In the genomic region with DNA sequence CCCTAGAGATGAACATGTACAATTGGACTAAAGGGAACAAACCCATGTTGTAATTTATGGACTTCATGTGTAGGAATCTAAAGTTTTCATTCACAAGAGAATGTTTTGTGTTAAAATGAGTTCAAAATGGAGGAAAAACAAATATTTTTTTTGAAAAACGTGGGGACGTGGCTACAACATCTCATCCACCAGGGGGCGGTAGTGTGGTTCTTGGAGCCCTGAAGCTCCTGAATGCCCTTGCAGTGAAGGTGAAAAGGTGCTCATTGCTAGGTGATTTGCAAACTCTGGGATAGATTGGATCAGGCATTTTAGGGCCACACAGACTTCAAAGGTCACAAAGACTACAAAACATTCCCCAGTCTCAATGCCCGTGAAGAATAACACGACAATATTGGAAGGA, we compare ENCODE assay signal across 8 mouse cellular contexts.
A peak's percentile ranks its signal among the peaks of the same experiment; 100 is the strongest.
DNase-seq lines count a peak whose midpoint lies in the region; ATAC-seq and TF ChIP-seq lines count a peak whose summit lies in the region.

No protein-coding gene starts in this region.

- no peaks in the 10 kb centered on the region for H3K36me3 ChIP-seq in intestine, postnatal 0 days (ENCODE audit: control insufficient read depth, insufficient read depth)
- H3K36me3 ChIP-seq in intestine, embryonic 15.5 days, result no peaks in the 10 kb centered on the region
- H3K36me3 ChIP-seq in MEL (ENCODE audit: control insufficient read depth in 1 of 2, insufficient read depth in 2 of 2, low read length in 2 of 2), result no peaks in the 10 kb centered on the region
- H3K36me3 ChIP-seq in embryonic facial prominence, embryonic 10.5 days (replicated peaks), result no peaks in the 10 kb centered on the region

- no peak for TF ChIP-seq POLR2A in MEL (IDR thresholded peaks at IDR 0.05; ENCODE audit: control insufficient read depth in 1 of 2, insufficient read depth in 1 of 2, low read depth in 1 of 2, low read length in 2 of 2, poor library complexity in 1 of 2)
- TF ChIP-seq POLR2A in bone marrow, adult 2 months (IDR thresholded peaks at IDR 0.05; ENCODE audit: borderline replicate concordance, control insufficient read depth, low read depth, low read length), result no peak

- no peak overlapping the region for H3K4me3 ChIP-seq in intestine, postnatal 0 days (ENCODE audit: low read depth, low read length)
- H3K4me3 ChIP-seq in intestine, embryonic 15.5 days (replicated peaks), result no peak overlapping the region
- no peak overlapping the region for H3K4me3 ChIP-seq in MEL (ENCODE audit: control insufficient read depth in 1 of 2, insufficient read depth in 1 of 2, low read depth in 2 of 2, low read length in 2 of 2)
- no peak overlapping the region for H3K4me3 ChIP-seq in bone marrow, adult 2 months (replicated peaks; ENCODE audit: control insufficient read depth, low read depth, low read length)
- no peak overlapping the region for H3K4me3 ChIP-seq in embryonic facial prominence, embryonic 10.5 days

- H3K9me3 ChIP-seq in intestine, postnatal 0 days (ENCODE audit: control insufficient read depth), result no peaks in the 10 kb centered on the region
- H3K9me3 ChIP-seq in intestine, embryonic 15.5 days, result no peaks in the 10 kb centered on the region
- H3K9me3 ChIP-seq in MEL (replicated peaks; ENCODE audit: insufficient read depth, low read length), result no peaks in the 10 kb centered on the region
- no peaks in the 10 kb centered on the region for H3K9me3 ChIP-seq in embryonic facial prominence, embryonic 10.5 days

- H3K27ac ChIP-seq in intestine, postnatal 0 days (ENCODE audit: low read depth, low read length), result no peak overlapping the region
- no peak overlapping the region for H3K27ac ChIP-seq in intestine, embryonic 15.5 days
- H3K27ac ChIP-seq in MEL (ENCODE audit: control insufficient read depth, low read depth, low read length), result no peak overlapping the region
- no peak overlapping the region for H3K27ac ChIP-seq in bone marrow, adult 2 months (ENCODE audit: control insufficient read depth, insufficient read depth, low read depth, low read length, poor library complexity)
- H3K27ac ChIP-seq in embryonic facial prominence, embryonic 10.5 days (replicated peaks), result no peak overlapping the region

- TF ChIP-seq RAD21 in MEL (IDR thresholded peaks at IDR 0.05; ENCODE audit: low read depth, low read length), result peak; percentile 38

- H3K79me2 ChIP-seq in MEL (ENCODE audit: control insufficient read depth, insufficient read depth, low read length, poor library complexity), result no peaks in the 10 kb centered on the region

- H3K27me3 ChIP-seq in intestine, postnatal 0 days (replicated peaks; ENCODE audit: control insufficient read depth, insufficient read depth, low read length), result no peaks in the 10 kb centered on the region
- H3K27me3 ChIP-seq in intestine, embryonic 15.5 days (replicated peaks), result no peaks in the 10 kb centered on the region
- no peaks in the 10 kb centered on the region; a peak in 1 of 4 replicates for H3K27me3 ChIP-seq in MEL (ENCODE audit: control insufficient read depth in 1 of 2, insufficient read depth in 2 of 2, low read length in 2 of 2)
- no peaks in the 10 kb centered on the region for H3K27me3 ChIP-seq in embryonic facial prominence, embryonic 10.5 days (replicated peaks; ENCODE audit: low read depth, poor library complexity, severe bottlenecking)

- 35% methylated on average over 5 of the region's 5 CpGs for WGBS in intestine, postnatal 0 days
- WGBS in intestine, embryonic 15.5 days, result 29% methylated on average over 5 of the region's 5 CpGs
- 28% methylated on average over 5 of the region's 5 CpGs for WGBS in bone marrow, adult 2 months
- 33% methylated on average over 5 of the region's 5 CpGs for WGBS in embryonic facial prominence, embryonic 10.5 days

- peak; percentile 80 for TF ChIP-seq CTCF in intestine, postnatal 0 days (IDR thresholded peaks at IDR 0.05; ENCODE audit: low read depth)
- peak; percentile 44 to 67 (median 56) for TF ChIP-seq CTCF in MEL (IDR thresholded peaks at IDR 0.05 in 2 of 3, conservative IDR thresholded peaks at IDR 0.05 in 1 of 3; ENCODE audit: control insufficient read depth in 1 of 3, insufficient read depth in 1 of 3, low read depth in 2 of 3, low read length in 3 of 3, poor library complexity in 1 of 3, severe bottlenecking in 1 of 3)
- TF ChIP-seq CTCF in bone marrow, adult 2 months (IDR thresholded peaks at IDR 0.05; ENCODE audit: control insufficient read depth, insufficient read depth, low read length), result peak; percentile 36; the same call in 1 of the 2 replicates

- no peaks in the 10 kb centered on the region for H3K4me1 ChIP-seq in intestine, postnatal 0 days (replicated peaks; ENCODE audit: control insufficient read depth, insufficient read depth, low read length)
- H3K4me1 ChIP-seq in intestine, embryonic 15.5 days (replicated peaks), result no peaks in the 10 kb centered on the region
- H3K4me1 ChIP-seq in MEL (ENCODE audit: control insufficient read depth in 1 of 2, insufficient read depth in 2 of 2, low read length in 2 of 2), result no peaks in the 10 kb centered on the region
- no peaks in the 10 kb centered on the region for H3K4me1 ChIP-seq in bone marrow, adult 2 months (ENCODE audit: control insufficient read depth, insufficient read depth, low read length)
- no peaks in the 10 kb centered on the region for H3K4me1 ChIP-seq in embryonic facial prominence, embryonic 10.5 days

- H3K9ac ChIP-seq in intestine, postnatal 0 days (ENCODE audit: low read depth, low read length), result no peak overlapping the region
- H3K9ac ChIP-seq in intestine, embryonic 15.5 days, result no peak overlapping the region
- no peak overlapping the region for H3K9ac ChIP-seq in MEL (ENCODE audit: control insufficient read depth, low read depth, low read length, poor library complexity, severe bottlenecking)

- peak; percentile 37 for DNase-seq in MEL (ENCODE audit: low read depth, low spot score)
- peak; percentile 70 for DNase-seq in embryonic facial prominence, embryonic 10.5 days (ENCODE audit: low spot score)
- DNase-seq in layer of hippocampus, postnatal 10 days (ENCODE audit: low spot score in 2 of 2), result peak; percentile 45 to 52
- DNase-seq in retina, adult 2 months (ENCODE audit: low read depth, low spot score), result peak; percentile 47
- no peak for DNase-seq in spleen, adult 12 weeks (ENCODE audit: low spot score)

- no peak for ATAC-seq in intestine, postnatal 0 days
- no peak for ATAC-seq in intestine, embryonic 15.5 days

- no peak overlapping the region for H3K4me2 ChIP-seq in intestine, postnatal 0 days (replicated peaks; ENCODE audit: low read depth)
- H3K4me2 ChIP-seq in intestine, embryonic 15.5 days (replicated peaks), result no peak overlapping the region

- TF ChIP-seq EP300 in MEL (IDR thresholded peaks at IDR 0.05; ENCODE audit: low read depth in 1 of 2, low read length in 2 of 2), result no peak

TF ChIP-seq in MEL, 35 proteins besides CTCF, POLR2A, EP300 and RAD21:
- TF ChIP-seq SMC3 (IDR thresholded peaks at IDR 0.05; ENCODE audit: low read depth, low read length), result peak; percentile 69
- no peak for TF ChIP-seq ZMIZ1 (IDR thresholded peaks at IDR 0.05; ENCODE audit: low read depth, low read length)
- TF ChIP-seq UBTF (IDR thresholded peaks at IDR 0.05; ENCODE audit: borderline replicate concordance, insufficient read depth, low read depth, low read length), result no peak
